Mouse (Mus musculus) urinary bladder, postnatal 4 days (tissue): ENCODE measurements around the gene Slc45a2.

Experiments
- DNase-seq, 2 experiments: peaks; one replicate each; pipeline ENCODE4 v3.0.0; 2021 to 2022; ENCODE audit warnings: low spot score in 2 of 2

Slc45a2 gene

GRCm38 (mm10) chr15:11003791-11004190, 3.3 kb downstream of the Slc45a2 start:
- no peak for DNase-seq

- DNase-seq: no peak
Observed at GRCm38 (mm10) chr15:11004646-11005045, 4.1 kb downstream of the Slc45a2 start.

- no peak for DNase-seq
Observed at GRCm38 (mm10) chr15:11008756-11009155, 8.2 kb downstream of the Slc45a2 start.

GRCm38 (mm10) chr15:11010976-11011548, 10.5 kb downstream of the Slc45a2 start:
- DNase-seq: no peak

GRCm38 (mm10) chr15:11014931-11015330, 14.4 kb downstream of the Slc45a2 start:
- DNase-seq: no peak

GRCm38 (mm10) chr15:11026801-11027561, 26.5 kb downstream of the Slc45a2 start:
- no peak for DNase-seq

GRCm38 (mm10) chr15:11030188-11030587, 29.7 kb downstream of the Slc45a2 start:
- DNase-seq: no peak

- DNase-seq: no peak
Observed at GRCm38 (mm10) chr15:11035947-11036474, 35.5 kb downstream of the Slc45a2 start.

GRCm38 (mm10) chr15:11036535-11037375, 36.2 kb downstream of the Slc45a2 start:
- no peak for DNase-seq

GRCm38 (mm10) chr15:11037376-11037695, 36.8 kb downstream of the Slc45a2 start:
- no peak for DNase-seq

- no peak for DNase-seq
Observed at GRCm38 (mm10) chr15:11037711-11038110, 37.2 kb downstream of the Slc45a2 start, which contains the start of gene Rxfp3. Gene Rxfp3, minus strand, starts transcription at chr15:11037991.

GRCm38 (mm10) chr15:11038476-11038875, 38.0 kb downstream of the Slc45a2 start:
- DNase-seq: no peak

- no peak for DNase-seq
Observed at GRCm38 (mm10) chr15:11040067-11040466, 39.5 kb downstream of the Slc45a2 start.

GRCm38 (mm10) chr15:11041229-11041628, 40.7 kb downstream of the Slc45a2 start:
- no peak for DNase-seq

- DNase-seq: no peak
Observed at GRCm38 (mm10) chr15:11042828-11043227, 42.3 kb downstream of the Slc45a2 start.

- no peak for DNase-seq
Observed at GRCm38 (mm10) chr15:11053678-11054439, 53.3 kb downstream of the Slc45a2 start.

- no peak for DNase-seq
Observed at GRCm38 (mm10) chr15:11054440-11055080, 54.0 kb downstream of the Slc45a2 start.

- DNase-seq: no peak
Observed at GRCm38 (mm10) chr15:11062903-11063302, 62.4 kb downstream of the Slc45a2 start.

- no peak for DNase-seq
Observed at GRCm38 (mm10) chr15:11064160-11064557, 63.6 kb downstream of the Slc45a2 start.

GRCm38 (mm10) chr15:11064558-11065411, 64.3 kb downstream of the Slc45a2 start, which contains the start of gene Adamts12:
Gene Adamts12, plus strand, starts transcription at chr15:11064790.
- peak; percentile 78 for DNase-seq
